ENCODE assay signal across 14 mouse cellular contexts in genomic region chr11:36428947-36429346, GRCm38 (mm10).
DNase-seq lines count a peak whose midpoint lies in the region; ATAC-seq lines count a peak whose summit lies in the region.
"Had no signal": no experiment of that assay in that cellular context is flagged by ENCODE, and none has a peak within 500 bp of the region (broad histone marks: within the 10 kb centered on the region; RNA-seq: fewer than 3 reads in every experiment).

No protein-coding gene starts in this region.

- no peak overlapping the region for H3K4me2 ChIP-seq in hindbrain, embryonic 15.5 days
- H3K4me2 ChIP-seq in neural tube, embryonic 14.5 days (ENCODE audit: low read depth, low read length): no peak overlapping the region
- no peak overlapping the region for H3K4me2 ChIP-seq in midbrain, embryonic 16.5 days (ENCODE audit: low read length)
- H3K4me2 ChIP-seq: neural tube, embryonic 13.5 days had no signal

- peak; percentile 9 for DNase-seq in adrenal gland, postnatal 10 days
- no peak for DNase-seq in adrenal gland, postnatal 4 days (ENCODE audit: low spot score in 2 of 2)
- no peak for DNase-seq in hindbrain, embryonic 10.5 days (ENCODE audit: low spot score)
- no peak for DNase-seq in neural tube, embryonic 10.5 days (ENCODE audit: extremely low spot score, low spot score)
- DNase-seq in heart, postnatal 10 days: no peak
- DNase-seq: heart, adult 18-20 months; layer of hippocampus, postnatal 36 days; lung, adult 2 months had no signal

- H3K27me3 ChIP-seq in hindbrain, embryonic 15.5 days: no peaks in the 10 kb centered on the region
- no peaks in the 10 kb centered on the region for H3K27me3 ChIP-seq in hindbrain, embryonic 10.5 days (ENCODE audit: insufficient read depth, poor library complexity, severe bottlenecking)
- H3K27me3 ChIP-seq in neural tube, embryonic 14.5 days (ENCODE audit: control insufficient read depth, insufficient read depth, low read length): no peaks in the 10 kb centered on the region
- H3K27me3 ChIP-seq in midbrain, embryonic 16.5 days (ENCODE audit: control insufficient read depth, insufficient read depth, low read depth, low read length): no peaks in the 10 kb centered on the region
- H3K27me3 ChIP-seq: neural tube, embryonic 13.5 days had no signal

- H3K4me1 ChIP-seq in hindbrain, embryonic 15.5 days (replicated peaks): peaks cover 25% of the 10 kb centered on the region
- H3K4me1 ChIP-seq in hindbrain, embryonic 10.5 days (replicated peaks): peaks cover 8% of the 10 kb centered on the region
- H3K4me1 ChIP-seq in neural tube, embryonic 14.5 days (ENCODE audit: control insufficient read depth, insufficient read depth, low read length): peaks cover 6% of the 10 kb centered on the region; the same call in 1 of the 2 replicates
- peaks cover 15% of the 10 kb centered on the region for H3K4me1 ChIP-seq in midbrain, embryonic 16.5 days (ENCODE audit: control insufficient read depth, insufficient read depth, low read length)

- intact Hi-C loops in heart, postnatal 10 days (cut with DNase I): no loop called here

- no peak overlapping the region for H3K27ac ChIP-seq in hindbrain, embryonic 15.5 days (replicated peaks)
- H3K27ac ChIP-seq in hindbrain, embryonic 10.5 days: no peak overlapping the region
- H3K27ac ChIP-seq in neural tube, embryonic 14.5 days (ENCODE audit: low read depth, low read length): no peak overlapping the region
- no peak overlapping the region for H3K27ac ChIP-seq in midbrain, embryonic 16.5 days (ENCODE audit: low read length)
- H3K27ac ChIP-seq: kidney, postnatal 0 days; neural tube, embryonic 13.5 days had no signal

- 40% methylated on average over 5 of the region's 5 CpGs for WGBS in hindbrain, embryonic 15.5 days
- WGBS in hindbrain, embryonic 10.5 days: 85% methylated on average over 5 of the region's 5 CpGs
- WGBS in neural tube, embryonic 14.5 days: 47% methylated on average over 5 of the region's 5 CpGs
- 52% methylated on average over 5 of the region's 5 CpGs for WGBS in midbrain, embryonic 16.5 days

- H3K9ac ChIP-seq in hindbrain, embryonic 15.5 days: no peak overlapping the region
- H3K9ac ChIP-seq in neural tube, embryonic 14.5 days (replicated peaks; ENCODE audit: low read depth, low read length): no peak overlapping the region
- no peak overlapping the region for H3K9ac ChIP-seq in midbrain, embryonic 16.5 days (ENCODE audit: low read depth, low read length)
- H3K9ac ChIP-seq: neural tube, embryonic 13.5 days had no signal

- H3K4me3 ChIP-seq in hindbrain, embryonic 15.5 days: no peak overlapping the region
- no peak overlapping the region for H3K4me3 ChIP-seq in hindbrain, embryonic 10.5 days
- H3K4me3 ChIP-seq in neural tube, embryonic 14.5 days (ENCODE audit: low read depth, low read length): no peak overlapping the region
- no peak overlapping the region for H3K4me3 ChIP-seq in midbrain, embryonic 16.5 days (ENCODE audit: low read depth, low read length)
- H3K4me3 ChIP-seq: neural tube, embryonic 13.5 days had no signal

- peak; percentile 55; the same call in 1 of the 2 replicates for ATAC-seq in hindbrain, embryonic 15.5 days (ENCODE audit: low FRiP score, low read depth)
- peak; percentile 65; the same call in 1 of the 2 replicates for ATAC-seq in neural tube, embryonic 14.5 days (ENCODE audit: low read depth)
- ATAC-seq in midbrain, embryonic 16.5 days: 0 out of 2 replicates have a peak, but pooled peaks have one; percentile 43
- ATAC-seq: Patski had no signal

- H3K36me3 ChIP-seq in hindbrain, embryonic 15.5 days: no peaks in the 10 kb centered on the region
- no peaks in the 10 kb centered on the region for H3K36me3 ChIP-seq in hindbrain, embryonic 10.5 days
- no peaks in the 10 kb centered on the region for H3K36me3 ChIP-seq in neural tube, embryonic 14.5 days (ENCODE audit: control insufficient read depth, insufficient read depth, low read length)
- no peaks in the 10 kb centered on the region for H3K36me3 ChIP-seq in midbrain, embryonic 16.5 days (ENCODE audit: control insufficient read depth, insufficient read depth, low read length)
- H3K36me3 ChIP-seq: neural tube, embryonic 13.5 days had no signal

- H3K9me3 ChIP-seq in hindbrain, embryonic 15.5 days: no peaks in the 10 kb centered on the region
- H3K9me3 ChIP-seq in hindbrain, embryonic 10.5 days: no peaks in the 10 kb centered on the region
- H3K9me3 ChIP-seq in neural tube, embryonic 14.5 days (ENCODE audit: control insufficient read depth, low read length): no peaks in the 10 kb centered on the region
- no peaks in the 10 kb centered on the region for H3K9me3 ChIP-seq in midbrain, embryonic 16.5 days (replicated peaks; ENCODE audit: control insufficient read depth, low read length, poor library complexity, severe bottlenecking)
- H3K9me3 ChIP-seq: neural tube, embryonic 13.5 days had no signal
